Mouse (Mus musculus): ENCODE measurements around the gene Crocc2. TPM values are rescaled to one million over a fixed set of nuclear protein-coding genes. Genes with fewer than 3 reads are reported as not detected.

Crocc2 gene
- total RNA-seq, 1 experiment, result 3.1 TPM

DNA sequence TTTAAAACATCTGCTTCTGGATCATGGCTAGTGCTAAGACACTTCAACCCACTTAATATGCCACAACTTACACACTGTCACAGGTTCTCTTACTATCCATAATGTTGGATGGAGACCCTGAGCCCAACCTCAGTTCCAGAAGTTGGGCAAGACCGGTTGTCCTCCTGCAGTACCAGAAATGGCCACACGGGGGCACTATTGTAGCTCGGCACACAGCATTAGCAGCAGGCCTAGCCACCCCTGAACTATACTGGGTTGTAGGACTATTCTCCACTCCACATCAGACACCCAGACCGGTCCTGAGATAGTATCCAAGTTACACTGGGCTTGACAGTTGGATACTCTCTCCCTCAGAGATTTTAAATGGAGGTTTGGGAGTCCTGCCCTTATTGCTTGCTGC, 5.9 kb downstream of the Crocc2 start:
- no peak overlapping the region for H3K27ac ChIP-seq (ENCODE audit: insufficient read depth, low read depth, low read length, poor library complexity, severe bottlenecking)
- peaks cover 0 to 11% of the 10 kb centered on the region in 2 experiments; a peak in 3 of 4 replicates for H3K4me1 ChIP-seq (ENCODE audit: control insufficient read depth in 2 of 2, insufficient read depth in 2 of 2, low read length in 2 of 2, poor library complexity in 1 of 2)
- TF ChIP-seq HCFC1 (IDR thresholded peaks at IDR 0.05; ENCODE audit: borderline replicate concordance, insufficient read depth, low read length) (no peak), ZC3H11A (IDR thresholded peaks at IDR 0.05; ENCODE audit: borderline replicate concordance, low read depth, low read length) (peak; percentile 81)
- no peak overlapping the region for H3K9ac ChIP-seq (ENCODE audit: insufficient read depth, low read depth, low read length, poor library complexity, severe bottlenecking)
- no peaks in the 10 kb centered on the region for H3K9me3 ChIP-seq (ENCODE audit: control insufficient read depth, insufficient read depth, low read depth, low read length)
- peak; percentile 77 for DNase-seq (ENCODE audit: low read depth, low spot score)
- no peaks in the 10 kb centered on the region for H3K36me3 ChIP-seq (ENCODE audit: control insufficient read depth, insufficient read depth, low read length, poor library complexity, severe bottlenecking)
- in situ Hi-C loops (cut with MboI; ENCODE audit: low sequenced_read_pairs in 2 of 2, unreplicated experiment in 2 of 2), result no loop called here
- H3K4me3 ChIP-seq (ENCODE audit: insufficient read depth in 1 of 2, low read depth in 1 of 2, low read length in 2 of 2, poor library complexity in 1 of 2, severe bottlenecking in 1 of 2), result no peak overlapping the region

DNA sequence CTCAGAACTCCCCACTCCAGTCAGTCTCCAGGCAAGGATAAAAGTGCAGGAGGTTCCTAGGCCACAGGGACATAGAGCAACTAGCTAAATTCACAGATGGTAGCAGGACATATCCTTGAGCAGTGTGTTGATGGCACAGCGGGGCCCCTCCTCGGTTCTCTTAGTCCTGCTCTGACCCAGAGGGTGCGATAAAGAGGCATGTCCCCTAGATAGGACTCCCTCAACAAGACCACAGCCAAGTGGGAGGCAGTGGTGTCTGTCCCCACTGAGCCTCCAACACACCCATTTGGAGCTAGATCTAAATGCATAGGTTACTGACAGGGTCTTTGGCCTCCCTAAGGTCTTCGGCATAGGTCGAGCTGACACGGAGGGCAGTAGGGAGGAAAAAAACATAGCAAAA, 7.3 kb downstream of the Crocc2 start:
- no peaks in the 10 kb centered on the region for H3K9me3 ChIP-seq (ENCODE audit: control insufficient read depth, insufficient read depth, low read depth, low read length)
- in situ Hi-C loops (cut with MboI; ENCODE audit: low sequenced_read_pairs in 2 of 2, unreplicated experiment in 2 of 2), result no loop called here
- no peak for DNase-seq (ENCODE audit: low read depth, low spot score)
- H3K9ac ChIP-seq (ENCODE audit: insufficient read depth, low read depth, low read length, poor library complexity, severe bottlenecking), result no peak overlapping the region
- H3K4me1 ChIP-seq (ENCODE audit: control insufficient read depth in 2 of 2, insufficient read depth in 2 of 2, low read length in 2 of 2, poor library complexity in 1 of 2), result peaks cover 0 to 11% of the 10 kb centered on the region in 2 experiments; a peak in 3 of 4 replicates
- no peak overlapping the region for H3K4me3 ChIP-seq (ENCODE audit: insufficient read depth in 1 of 2, low read depth in 1 of 2, low read length in 2 of 2, poor library complexity in 1 of 2, severe bottlenecking in 1 of 2)
- H3K36me3 ChIP-seq (ENCODE audit: control insufficient read depth, insufficient read depth, low read length, poor library complexity, severe bottlenecking), result no peaks in the 10 kb centered on the region
- H3K27ac ChIP-seq (ENCODE audit: insufficient read depth, low read depth, low read length, poor library complexity, severe bottlenecking), result no peak overlapping the region
- no peak for TF ChIP-seq HCFC1 (IDR thresholded peaks at IDR 0.05; ENCODE audit: borderline replicate concordance, insufficient read depth, low read length)
- TF ChIP-seq ZC3H11A (IDR thresholded peaks at IDR 0.05; ENCODE audit: borderline replicate concordance, low read depth, low read length), result no peak
- no peak for TF ChIP-seq CHD2 (IDR thresholded peaks at IDR 0.05; ENCODE audit: low read depth, low read length)
- no peak for TF ChIP-seq MAFK (IDR thresholded peaks at IDR 0.05; ENCODE audit: insufficient read depth, low read depth, low read length)
- no peak for TF ChIP-seq ZNF384 (IDR thresholded peaks at IDR 0.05; ENCODE audit: low read depth, low read length)

DNA sequence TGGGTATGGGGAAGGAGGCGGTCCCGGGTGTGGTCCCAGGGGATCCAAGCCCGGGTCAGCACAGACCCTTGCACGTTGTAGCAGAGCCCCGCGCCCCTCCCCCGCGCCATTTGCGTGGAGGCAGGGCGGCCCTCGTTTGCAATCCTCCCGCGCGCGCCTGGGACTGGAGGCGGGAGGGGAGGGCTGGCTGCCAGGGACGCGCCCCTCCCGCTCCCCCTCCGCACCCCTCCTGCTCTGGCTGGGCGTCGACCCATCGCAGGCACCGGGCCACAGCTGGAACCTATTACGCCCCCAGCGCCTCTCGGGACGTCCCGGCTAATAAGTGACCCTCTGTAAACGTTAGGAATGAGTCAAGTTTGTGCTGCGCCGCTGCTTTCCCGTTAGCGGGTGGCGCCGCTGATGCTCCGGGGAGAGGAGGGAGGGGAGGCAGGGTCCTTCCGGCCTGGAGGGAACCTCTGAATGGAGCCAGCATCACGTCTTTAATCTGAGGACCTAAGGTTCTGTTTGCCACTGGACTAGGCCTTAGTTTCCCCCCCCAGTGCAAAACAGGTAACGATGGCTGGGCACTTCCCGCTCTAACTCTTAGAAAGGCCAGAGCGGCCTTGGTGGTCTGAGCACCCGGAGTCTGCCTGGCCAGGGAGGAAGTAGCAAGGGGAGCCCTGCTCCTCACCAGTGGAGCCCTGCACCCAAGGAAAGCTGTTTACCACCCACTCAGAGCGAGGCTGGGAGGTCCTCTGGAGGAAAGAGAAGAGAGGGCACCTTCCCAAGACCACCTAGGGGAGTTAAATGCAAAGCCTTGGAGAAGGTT, 8.2 kb downstream of the Crocc2 start:
- H3K4me1 ChIP-seq (ENCODE audit: control insufficient read depth in 2 of 2, insufficient read depth in 2 of 2, low read length in 2 of 2, poor library complexity in 1 of 2), result peaks cover 0 to 11% of the 10 kb centered on the region in 2 experiments; a peak in 3 of 4 replicates
- no peak for TF ChIP-seq ZC3H11A (IDR thresholded peaks at IDR 0.05; ENCODE audit: borderline replicate concordance, low read depth, low read length)
- no peak for TF ChIP-seq ZNF384 (IDR thresholded peaks at IDR 0.05; ENCODE audit: low read depth, low read length)
- TF ChIP-seq CHD2 (IDR thresholded peaks at IDR 0.05; ENCODE audit: low read depth, low read length), result no peak
- no peak for TF ChIP-seq MAFK (IDR thresholded peaks at IDR 0.05; ENCODE audit: insufficient read depth, low read depth, low read length)
- no peak for TF ChIP-seq HCFC1 (IDR thresholded peaks at IDR 0.05; ENCODE audit: borderline replicate concordance, insufficient read depth, low read length)
- in situ Hi-C loops (cut with MboI; ENCODE audit: low sequenced_read_pairs in 2 of 2, unreplicated experiment in 2 of 2), result no loop called here
- H3K36me3 ChIP-seq (ENCODE audit: control insufficient read depth, insufficient read depth, low read length, poor library complexity, severe bottlenecking), result no peaks in the 10 kb centered on the region
- no peak overlapping the region for H3K27ac ChIP-seq (ENCODE audit: insufficient read depth, low read depth, low read length, poor library complexity, severe bottlenecking)
- H3K9ac ChIP-seq (ENCODE audit: insufficient read depth, low read depth, low read length, poor library complexity, severe bottlenecking), result peak overlapping the region; percentile 1; the same call in 1 of the 2 replicates
- peak overlapping the region; percentile 40 to 50 for H3K4me3 ChIP-seq (ENCODE audit: insufficient read depth in 1 of 2, low read depth in 1 of 2, low read length in 2 of 2, poor library complexity in 1 of 2, severe bottlenecking in 1 of 2)
- DNase-seq (ENCODE audit: low read depth, low spot score), result no peak
- no peaks in the 10 kb centered on the region for H3K9me3 ChIP-seq (ENCODE audit: control insufficient read depth, insufficient read depth, low read depth, low read length)

DNA sequence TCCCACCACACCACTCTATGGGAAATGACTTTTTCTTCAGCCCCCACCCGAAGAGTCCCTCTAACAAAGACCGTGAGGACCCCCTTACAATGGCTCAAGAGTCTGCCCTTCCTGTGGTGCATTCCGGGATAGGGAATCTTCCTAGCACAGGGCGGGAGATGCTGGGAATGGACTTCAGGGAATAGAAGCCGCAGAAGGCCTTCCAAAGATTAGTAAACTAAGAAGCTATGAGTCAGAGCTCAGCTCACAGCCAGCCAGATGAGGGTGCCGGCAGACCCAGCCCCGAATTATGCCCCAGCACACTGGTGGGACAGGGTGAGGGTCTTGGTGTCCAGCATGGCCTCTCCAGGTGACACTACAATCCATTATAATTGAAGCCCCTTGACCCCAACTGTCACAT, 13.8 kb downstream of the Crocc2 start:
- no peak overlapping the region for H3K27ac ChIP-seq (ENCODE audit: insufficient read depth, low read depth, low read length, poor library complexity, severe bottlenecking)
- TF ChIP-seq MAFK (IDR thresholded peaks at IDR 0.05; ENCODE audit: insufficient read depth, low read depth, low read length) (no peak), ZC3H11A (IDR thresholded peaks at IDR 0.05; ENCODE audit: borderline replicate concordance, low read depth, low read length) (no peak), ZNF384 (IDR thresholded peaks at IDR 0.05; ENCODE audit: low read depth, low read length) (no peak), HCFC1 (IDR thresholded peaks at IDR 0.05; ENCODE audit: borderline replicate concordance, insufficient read depth, low read length) (no peak), CHD2 (IDR thresholded peaks at IDR 0.05; ENCODE audit: low read depth, low read length) (no peak)

More for the DNA sequence above, 13.8 kb downstream of the Crocc2 start:
- in situ Hi-C loops (cut with MboI; ENCODE audit: low sequenced_read_pairs in 2 of 2, unreplicated experiment in 2 of 2), result no loop called here
- Histone ChIP-seq H3K36me3 (ENCODE audit: control insufficient read depth, insufficient read depth, low read length, poor library complexity, severe bottlenecking) (no peaks in the 10 kb centered on the region), H3K4me1 (ENCODE audit: control insufficient read depth in 2 of 2, insufficient read depth in 2 of 2, low read length in 2 of 2, poor library complexity in 1 of 2) (no peaks in the 10 kb centered on the region; a peak in 1 of 4 replicates), H3K9me3 (ENCODE audit: control insufficient read depth, insufficient read depth, low read depth, low read length) (no peaks in the 10 kb centered on the region), H3K4me3 (ENCODE audit: insufficient read depth in 1 of 2, low read depth in 1 of 2, low read length in 2 of 2, poor library complexity in 1 of 2, severe bottlenecking in 1 of 2) (no peak overlapping the region), H3K9ac (ENCODE audit: insufficient read depth, low read depth, low read length, poor library complexity, severe bottlenecking) (no peak overlapping the region)
- DNase-seq (ENCODE audit: low read depth, low spot score), result no peak
